Mouse (Mus musculus): ENCODE data around the gene P3h3. TPM values are rescaled to one million over a fixed set of nuclear protein-coding genes. Genes with fewer than 3 reads are reported as not detected.
A peak's percentile ranks its signal among the peaks of the same experiment; 100 is the strongest.
"Not testable (repeated sequence)": the region's sequence is repeated elsewhere in the genome, so short reads cannot be mapped to it uniquely, and the experiment has no call there.

The P3h3 gene
- polyA plus RNA-seq, 1 experiment = not detected

DNA sequence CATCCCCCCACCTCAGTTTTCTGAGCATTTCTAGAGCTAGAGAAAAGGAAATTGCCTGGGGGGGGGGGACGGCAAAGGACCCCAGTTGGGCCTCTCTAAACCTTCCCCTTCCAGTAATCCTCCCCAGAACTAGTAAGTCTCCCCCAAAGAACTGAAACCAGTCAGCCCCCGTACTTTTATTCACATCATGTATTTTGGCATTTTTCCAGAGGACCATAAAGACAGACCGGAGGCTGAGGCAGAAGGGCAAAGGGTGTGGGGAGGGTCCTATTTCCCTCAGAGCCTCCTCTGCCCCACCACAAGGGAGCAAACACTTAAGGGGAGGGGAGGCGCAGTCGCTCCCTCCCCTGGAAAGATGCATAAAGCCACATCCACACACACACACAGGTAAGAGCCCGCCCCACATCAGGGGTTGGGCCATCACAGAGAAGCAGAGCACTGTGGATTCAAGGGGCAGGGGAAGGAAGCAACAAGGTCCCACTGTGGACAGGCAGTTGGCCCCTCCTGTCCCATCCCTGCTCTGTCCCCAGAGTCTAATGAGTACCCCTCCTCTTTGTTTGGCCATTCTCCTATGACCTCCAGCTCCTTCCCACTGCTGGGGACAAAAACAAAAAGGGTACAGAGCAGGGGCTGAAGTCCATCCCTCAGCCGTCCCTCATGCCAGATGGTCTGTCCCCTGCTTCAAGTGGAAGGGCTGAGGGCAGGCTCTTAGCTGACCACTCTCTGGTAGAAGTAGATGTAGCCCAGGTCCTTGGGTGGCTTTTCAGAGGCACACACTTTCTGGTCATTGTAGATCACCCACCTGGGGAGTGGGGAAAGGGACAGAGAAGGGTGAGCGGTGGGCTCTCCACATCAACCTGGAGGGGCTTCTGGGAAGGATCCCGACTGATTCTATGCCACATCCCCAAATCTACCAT lies 42.4 kb downstream of the P3h3 start:
- H3K9me3 ChIP-seq (ENCODE audit: control insufficient read depth, low read length) = no peaks in the 10 kb centered on the region
- H3K36me3 ChIP-seq (ENCODE audit: control insufficient read depth) = peaks cover 81% of the 10 kb centered on the region
- TF ChIP-seq TAL1 (IDR thresholded peaks at IDR 0.05; ENCODE audit: low read length) (no peak), GATA1 (IDR thresholded peaks at IDR 0.05; ENCODE audit: low read length) (no peak)
- no peak overlapping the region for H3K4me3 ChIP-seq (replicated peaks)
- H3K4me1 ChIP-seq (ENCODE audit: control insufficient read depth) = peaks cover 43% of the 10 kb centered on the region
- no peaks in the 10 kb centered on the region for H3K27me3 ChIP-seq (ENCODE audit: control insufficient read depth)

DNA sequence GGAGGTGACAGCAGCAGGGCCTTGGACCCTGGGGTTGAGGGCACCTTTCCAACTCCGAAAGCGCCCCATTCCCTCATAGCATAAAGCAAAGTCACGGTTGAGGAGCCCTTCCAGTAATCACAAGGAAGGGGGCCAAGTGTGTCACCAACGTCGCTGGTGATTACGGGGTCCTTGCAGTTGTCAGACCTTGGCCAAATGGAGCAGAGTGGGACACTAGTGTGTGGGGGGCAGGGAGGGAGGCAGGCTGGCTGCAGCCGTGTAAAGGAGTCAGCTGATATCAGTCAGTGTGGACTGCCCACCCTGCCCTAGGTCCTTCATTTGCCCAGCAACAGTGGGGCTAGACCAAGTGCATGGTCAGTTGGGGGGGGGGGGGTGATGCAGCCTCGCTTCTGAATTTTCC lies 43.1 kb downstream of the P3h3 start:
- TF ChIP-seq TAL1 (IDR thresholded peaks at IDR 0.05; ENCODE audit: low read length) (no peak), GATA1 (IDR thresholded peaks at IDR 0.05; ENCODE audit: low read length) (no peak)
- Histone ChIP-seq H3K4me3 (replicated peaks) (peak overlapping the region; percentile 84), H3K27me3 (ENCODE audit: control insufficient read depth) (no peaks in the 10 kb centered on the region), H3K36me3 (ENCODE audit: control insufficient read depth) (peaks cover 80% of the 10 kb centered on the region), H3K4me1 (ENCODE audit: control insufficient read depth) (peaks cover 50% of the 10 kb centered on the region), H3K9me3 (ENCODE audit: control insufficient read depth, low read length) (no peaks in the 10 kb centered on the region)

DNA sequence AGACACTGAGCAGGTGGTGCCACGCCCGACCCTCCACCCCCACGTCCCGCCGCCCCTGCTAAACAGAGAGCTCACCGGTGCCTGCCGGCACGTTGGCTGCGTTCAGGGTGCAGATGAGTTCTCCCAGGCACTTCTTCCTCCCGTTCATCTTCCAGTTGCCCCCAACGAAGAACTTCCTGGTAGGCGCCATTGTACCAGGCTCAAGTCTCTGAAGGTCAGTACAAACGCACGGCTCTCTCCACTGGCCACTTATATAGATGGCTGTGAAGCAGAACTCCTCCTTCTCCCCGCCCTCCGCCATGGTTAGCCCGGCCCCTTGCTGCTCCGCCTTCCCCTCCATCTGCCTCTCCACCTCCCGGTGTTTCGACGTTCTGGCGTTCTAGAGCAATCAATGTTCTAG lies 43.6 kb downstream of the P3h3 start, which contains the start of gene Tpi1:
Gene Tpi1, minus strand, starts transcription at position 364 of the 400 bp plus-strand sequence.
- Histone ChIP-seq H3K4me1 (ENCODE audit: control insufficient read depth) (peaks cover 55% of the 10 kb centered on the region), H3K9me3 (ENCODE audit: control insufficient read depth, low read length) (no peaks in the 10 kb centered on the region), H3K27me3 (ENCODE audit: control insufficient read depth) (no peaks in the 10 kb centered on the region), H3K36me3 (ENCODE audit: control insufficient read depth) (peaks cover 74% of the 10 kb centered on the region), H3K4me3 (replicated peaks) (peak within 1 kb of the TSS; percentile 84)
- no peak for TF ChIP-seq GATA1 (IDR thresholded peaks at IDR 0.05; ENCODE audit: low read length)
- TF ChIP-seq TAL1 (IDR thresholded peaks at IDR 0.05; ENCODE audit: low read length) = no peak

DNA sequence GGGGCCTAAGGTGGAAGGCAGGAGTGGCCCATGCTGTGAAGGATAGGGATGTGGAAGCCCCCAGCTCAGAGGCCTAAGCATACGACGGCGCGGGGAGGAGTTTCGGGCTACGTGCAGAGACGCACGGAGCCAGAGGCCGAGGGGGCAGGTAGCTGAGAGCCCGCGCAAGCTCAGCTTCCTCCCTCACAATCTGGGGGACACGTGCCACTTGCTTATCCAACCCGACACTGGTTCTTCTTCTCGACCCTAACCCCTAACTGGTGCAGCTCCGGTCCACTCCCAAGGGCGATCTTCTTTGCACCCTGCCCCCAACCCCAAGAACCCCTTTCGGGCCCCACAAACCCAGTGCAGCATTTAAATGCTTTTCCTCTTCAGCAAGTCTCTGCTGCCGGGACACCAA lies 44.1 kb downstream of the P3h3 start:
- H3K27me3 ChIP-seq (ENCODE audit: control insufficient read depth) = no peaks in the 10 kb centered on the region
- H3K4me3 ChIP-seq (replicated peaks) = peak overlapping the region; percentile 84
- peaks cover 70% of the 10 kb centered on the region for H3K36me3 ChIP-seq (ENCODE audit: control insufficient read depth)
- TF ChIP-seq TAL1 (IDR thresholded peaks at IDR 0.05; ENCODE audit: low read length) (no peak), GATA1 (IDR thresholded peaks at IDR 0.05; ENCODE audit: low read length) (no peak)
- H3K9me3 ChIP-seq (ENCODE audit: control insufficient read depth, low read length) = no peaks in the 10 kb centered on the region
- H3K4me1 ChIP-seq (ENCODE audit: control insufficient read depth) = peaks cover 59% of the 10 kb centered on the region

DNA sequence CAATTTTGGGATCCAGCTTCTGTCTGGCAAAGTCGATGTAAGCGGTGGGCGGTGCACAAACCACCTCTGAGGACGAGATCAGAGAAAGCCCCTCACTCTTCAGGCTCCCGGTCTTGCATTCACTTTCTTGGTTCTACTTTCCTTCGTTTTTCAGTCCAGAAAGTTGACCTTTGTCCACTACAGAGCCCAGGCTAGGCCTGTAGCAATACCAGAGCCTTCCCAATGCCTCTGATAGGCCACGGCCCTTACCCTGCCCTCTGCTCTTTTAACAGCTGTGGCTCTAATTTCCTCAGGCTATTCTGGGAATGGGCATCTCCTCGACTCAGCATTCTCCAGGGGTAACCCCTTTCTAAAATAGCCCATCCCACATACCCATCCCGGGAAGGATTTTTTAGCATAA lies 44.7 kb downstream of the P3h3 start:
- Histone ChIP-seq H3K36me3 (ENCODE audit: control insufficient read depth) (peaks cover 64% of the 10 kb centered on the region), H3K4me3 (replicated peaks) (peak overlapping the region; percentile 84), H3K9me3 (ENCODE audit: control insufficient read depth, low read length) (no peaks in the 10 kb centered on the region), H3K4me1 (ENCODE audit: control insufficient read depth) (peaks cover 66% of the 10 kb centered on the region), H3K27me3 (ENCODE audit: control insufficient read depth) (no peaks in the 10 kb centered on the region)
- no peak for TF ChIP-seq TAL1 (IDR thresholded peaks at IDR 0.05; ENCODE audit: low read length)
- no peak for TF ChIP-seq GATA1 (IDR thresholded peaks at IDR 0.05; ENCODE audit: low read length)

DNA sequence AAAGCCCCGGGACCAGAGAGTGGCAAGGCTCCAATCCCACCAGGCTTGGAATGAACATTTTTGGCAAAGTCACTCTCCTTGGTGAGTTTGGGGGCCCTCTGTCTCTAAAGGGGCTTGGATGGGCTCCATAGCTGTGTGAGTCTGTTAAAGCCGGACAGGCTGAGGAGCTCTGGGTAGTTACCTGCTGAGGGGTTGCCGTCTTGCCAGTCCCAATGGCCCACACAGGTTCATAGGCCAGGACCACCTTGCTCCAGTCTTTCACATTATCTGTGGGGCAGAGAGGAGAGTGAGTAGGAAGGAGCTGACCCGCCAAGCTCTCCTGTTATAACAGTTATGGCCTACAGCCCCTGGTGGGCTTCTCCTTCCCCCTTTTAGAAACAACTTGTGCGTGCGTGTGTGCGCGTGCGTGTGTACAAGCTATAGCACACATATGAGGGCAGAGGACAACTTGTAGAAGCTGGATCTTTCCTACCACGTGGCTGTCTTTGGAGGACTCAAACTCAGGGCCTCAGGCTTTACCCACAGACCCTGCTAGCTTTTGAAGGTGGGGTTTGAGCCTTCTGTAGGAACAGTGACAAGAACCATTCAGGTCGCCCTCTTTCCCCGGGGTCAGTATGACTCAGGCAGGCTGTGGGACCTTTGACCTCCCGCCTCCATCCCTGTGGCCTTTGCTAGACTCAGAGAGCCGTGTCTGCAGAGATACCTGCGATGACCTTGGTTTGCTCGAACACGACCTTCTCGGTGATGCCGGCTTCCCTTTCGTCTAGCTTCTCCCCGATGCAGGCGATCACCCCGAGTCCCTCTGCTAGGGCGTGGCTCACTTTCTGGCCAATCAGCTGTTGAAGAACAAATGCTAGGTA lies 45.6 kb downstream of the P3h3 start:
- H3K9me3 ChIP-seq (ENCODE audit: control insufficient read depth, low read length) = no peaks in the 10 kb centered on the region
- no peaks in the 10 kb centered on the region for H3K27me3 ChIP-seq (ENCODE audit: control insufficient read depth)
- peaks cover 70% of the 10 kb centered on the region for H3K4me1 ChIP-seq (ENCODE audit: control insufficient read depth)
- TF ChIP-seq GATA1 (IDR thresholded peaks at IDR 0.05; ENCODE audit: low read length) (no peak), TAL1 (IDR thresholded peaks at IDR 0.05; ENCODE audit: low read length) (no peak)
- H3K36me3 ChIP-seq (ENCODE audit: control insufficient read depth) = peaks cover 54% of the 10 kb centered on the region
- peak overlapping the region; percentile 84 for H3K4me3 ChIP-seq (replicated peaks)

DNA sequence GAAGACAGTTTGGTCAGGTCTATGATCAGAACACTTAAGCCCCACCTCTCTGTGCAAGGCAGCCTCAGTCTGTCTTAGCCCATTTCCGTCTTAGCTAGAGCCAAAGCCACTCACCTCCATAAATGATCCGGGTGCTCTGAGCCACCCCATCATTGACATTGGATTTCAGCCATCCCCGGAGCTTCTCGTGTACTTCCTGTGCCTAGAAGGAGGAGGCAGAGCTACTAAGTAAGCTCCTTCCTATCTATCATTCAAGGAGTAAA lies 46.2 kb downstream of the P3h3 start:
- Histone ChIP-seq H3K36me3 (ENCODE audit: control insufficient read depth) (peaks cover 48% of the 10 kb centered on the region), H3K4me3 (replicated peaks) (no peak overlapping the region), H3K4me1 (ENCODE audit: control insufficient read depth) (peaks cover 75% of the 10 kb centered on the region), H3K27me3 (ENCODE audit: control insufficient read depth) (no peaks in the 10 kb centered on the region), H3K9me3 (ENCODE audit: control insufficient read depth, low read length) (no peaks in the 10 kb centered on the region)
- TF ChIP-seq TAL1 (IDR thresholded peaks at IDR 0.05; ENCODE audit: low read length) (no peak), GATA1 (IDR thresholded peaks at IDR 0.05; ENCODE audit: low read length) (no peak)

DNA sequence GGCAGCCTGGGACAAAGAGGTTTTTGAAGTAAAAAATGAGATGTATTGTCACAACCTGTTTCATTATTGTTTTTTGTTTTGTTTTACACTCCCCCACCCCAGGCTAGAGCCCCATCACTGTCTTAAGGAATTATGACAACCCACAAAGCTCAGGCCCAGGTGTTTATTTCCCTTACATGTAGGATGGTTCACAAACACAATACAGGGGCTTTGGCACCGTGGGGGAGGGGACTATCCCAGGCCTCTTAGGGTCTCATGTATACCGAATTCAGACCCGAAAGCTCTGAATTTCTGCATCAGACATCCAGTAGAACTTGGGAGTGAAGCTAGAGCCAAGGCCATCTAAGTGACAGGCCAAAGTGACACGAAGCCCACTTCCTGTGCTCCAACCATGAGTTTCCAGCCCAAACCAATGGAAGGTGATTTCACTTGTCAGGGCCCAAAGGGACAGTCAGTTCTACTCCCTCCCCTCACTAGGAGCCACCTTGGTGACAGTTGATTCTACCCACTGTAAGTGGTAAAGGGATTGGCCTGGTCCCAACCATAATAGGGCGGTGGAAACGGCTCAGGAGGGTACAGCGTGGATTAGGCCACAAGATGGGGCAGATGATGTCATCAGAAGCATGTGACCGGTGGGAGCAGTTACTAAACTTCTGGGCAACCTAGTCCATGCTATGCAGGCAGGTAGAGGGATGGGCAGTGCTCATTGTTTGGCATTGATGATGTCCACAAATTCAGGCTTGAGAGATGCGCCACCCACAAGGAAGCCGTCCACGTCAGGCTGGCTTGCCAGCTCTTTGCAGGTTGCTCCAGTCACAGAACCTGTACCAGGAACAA lies 46.8 kb downstream of the P3h3 start:
- Histone ChIP-seq H3K4me1 (ENCODE audit: control insufficient read depth) (peaks cover 80% of the 10 kb centered on the region), H3K36me3 (ENCODE audit: control insufficient read depth) (peaks cover 43% of the 10 kb centered on the region)
- not testable (repeated sequence) for H3K4me3 ChIP-seq (replicated peaks); H3K27me3 ChIP-seq (ENCODE audit: control insufficient read depth); H3K9me3 ChIP-seq (ENCODE audit: control insufficient read depth, low read length)
